Mouse (Mus musculus): ENCODE measurements around the gene Hspbp1. TPM values are rescaled to one million over a fixed set of nuclear protein-coding genes. Genes with fewer than 3 reads are reported as not detected.

The Hspbp1 gene
- polyA plus RNA-seq, 1 experiment from 2014 or later: 165 TPM

DNA sequence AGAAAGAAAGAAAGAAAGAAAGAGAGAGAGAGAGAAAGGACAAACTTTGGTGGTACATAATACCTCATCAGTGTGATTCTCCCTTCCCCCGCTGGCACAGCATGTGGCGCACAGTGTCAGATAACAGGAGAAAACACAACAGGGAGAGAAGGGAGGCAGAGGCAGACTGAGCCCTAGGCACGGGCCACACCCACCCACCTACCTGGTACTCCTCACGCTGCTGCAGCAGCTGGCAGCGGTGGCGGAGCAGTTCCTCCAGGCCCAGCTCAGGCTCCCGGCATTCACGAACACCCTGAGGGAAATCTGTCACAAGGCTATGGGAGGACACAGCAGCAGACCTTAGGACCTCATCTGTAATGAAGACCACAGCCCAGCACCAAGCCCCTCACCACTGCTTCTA lies 21.7 kb downstream of the Hspbp1 start:
- no peak overlapping the region for H3K9ac ChIP-seq
- WGBS: 79% methylated on average over 8 of the region's 8 CpGs
- H3K27me3 ChIP-seq (replicated peaks): no peaks in the 10 kb centered on the region
- H3K9me3 ChIP-seq: no peaks in the 10 kb centered on the region
- peaks cover 25% of the 10 kb centered on the region for H3K36me3 ChIP-seq (replicated peaks)
- H3K27ac ChIP-seq: no peak overlapping the region
- no peak overlapping the region for H3K4me2 ChIP-seq
- no peak overlapping the region for H3K4me3 ChIP-seq
- ATAC-seq (replicated peaks): no peak
- peaks cover 14% of the 10 kb centered on the region for H3K4me1 ChIP-seq

DNA sequence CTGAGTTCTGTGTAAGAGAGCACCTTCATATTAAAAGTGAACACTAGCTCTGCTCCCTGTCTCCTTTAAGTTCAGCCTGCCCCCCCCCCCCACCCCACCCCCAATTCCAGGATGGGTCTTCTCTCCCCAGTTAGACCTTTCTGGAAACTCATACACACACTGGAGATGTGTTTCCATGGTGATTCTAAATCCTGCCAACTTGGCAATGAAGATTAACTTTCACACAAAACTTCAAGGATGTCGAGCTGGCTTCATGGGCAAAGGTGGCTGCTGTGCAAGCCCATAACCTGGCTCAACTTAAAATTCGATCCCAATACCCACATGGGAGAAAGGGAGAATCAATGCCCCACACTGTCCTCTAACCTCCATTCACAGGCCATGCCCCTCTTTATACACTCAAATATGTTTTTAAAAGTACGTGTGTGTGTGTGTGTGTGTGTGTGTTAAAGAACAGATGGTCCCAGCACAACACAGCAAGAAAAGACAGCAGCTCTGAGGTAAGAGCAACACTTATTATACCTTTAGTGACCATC lies 24.9 kb downstream of the Hspbp1 start:
- ATAC-seq (replicated peaks): no peak

DNA sequence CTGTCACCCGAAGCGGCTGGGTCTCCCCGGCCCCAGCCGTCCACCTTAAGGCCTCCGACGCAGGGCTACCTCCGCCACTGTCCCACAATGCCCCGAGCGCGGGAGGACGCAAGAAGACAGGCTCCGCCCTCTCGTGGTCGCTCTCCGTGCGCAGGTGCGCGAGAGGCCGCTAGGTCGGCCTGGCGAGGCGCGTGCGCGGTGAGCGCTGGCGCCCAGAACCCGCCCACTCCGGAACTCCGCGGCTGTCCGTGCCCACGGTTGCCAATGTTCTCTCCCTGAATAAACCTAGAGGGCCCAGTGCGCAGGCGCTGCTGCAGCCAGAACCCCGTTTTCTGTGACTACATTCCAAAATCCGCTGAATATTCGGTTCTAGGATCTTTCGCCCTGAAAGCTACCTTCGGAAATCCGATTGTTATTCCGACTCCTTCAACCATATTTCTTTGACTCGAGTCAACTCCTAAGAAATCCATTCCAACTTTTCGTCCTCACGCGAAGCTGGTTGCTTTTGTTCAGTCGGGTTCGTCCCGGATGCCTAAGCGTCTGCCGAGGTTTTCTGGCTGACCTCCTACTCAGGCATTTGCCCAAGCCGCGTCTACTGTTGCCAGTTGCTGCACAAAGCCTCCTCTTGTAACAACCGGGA lies 25.8 kb downstream of the Hspbp1 start, which contains the start of gene Ppp6r1:
Gene Ppp6r1, minus strand, starts transcription at position 108 of the 640 bp plus-strand sequence.
- Histone ChIP-seq H3K9ac (peak within 1 kb of the TSS; percentile 74), H3K27ac (peak within 1 kb of the TSS; percentile 94), H3K9me3 (no peaks in the 10 kb centered on the region), H3K4me1 (peaks cover 44% of the 10 kb centered on the region), H3K4me3 (peak within 1 kb of the TSS; percentile 73), H3K36me3 (replicated peaks) (0 out of 2 replicates have a peak, but pooled peaks cover 10% of the 10 kb centered on the region), H3K4me2 (peak within 1 kb of the TSS; percentile 96), H3K27me3 (replicated peaks) (no peaks in the 10 kb centered on the region)
- ATAC-seq (replicated peaks): peak; percentile 97
- under 1% methylated on average over 54 of the region's 54 CpGs for WGBS

More for the DNA sequence above, 24.9 kb downstream of the Hspbp1 start:
- H3K4me2 ChIP-seq: peak overlapping the region; percentile 96
- peaks cover 44% of the 10 kb centered on the region for H3K4me1 ChIP-seq
- peak overlapping the region; percentile 74; the same call in 1 of the 2 replicates for H3K9ac ChIP-seq
- no peaks in the 10 kb centered on the region for H3K9me3 ChIP-seq
- H3K27me3 ChIP-seq (replicated peaks): no peaks in the 10 kb centered on the region
- H3K4me3 ChIP-seq: peak overlapping the region; percentile 73
- WGBS: 41% methylated on average over 3 of the region's 3 CpGs
- H3K36me3 ChIP-seq (replicated peaks): peaks cover 10% of the 10 kb centered on the region; the same call in 1 of the 2 replicates
- peak overlapping the region; percentile 94 for H3K27ac ChIP-seq

DNA sequence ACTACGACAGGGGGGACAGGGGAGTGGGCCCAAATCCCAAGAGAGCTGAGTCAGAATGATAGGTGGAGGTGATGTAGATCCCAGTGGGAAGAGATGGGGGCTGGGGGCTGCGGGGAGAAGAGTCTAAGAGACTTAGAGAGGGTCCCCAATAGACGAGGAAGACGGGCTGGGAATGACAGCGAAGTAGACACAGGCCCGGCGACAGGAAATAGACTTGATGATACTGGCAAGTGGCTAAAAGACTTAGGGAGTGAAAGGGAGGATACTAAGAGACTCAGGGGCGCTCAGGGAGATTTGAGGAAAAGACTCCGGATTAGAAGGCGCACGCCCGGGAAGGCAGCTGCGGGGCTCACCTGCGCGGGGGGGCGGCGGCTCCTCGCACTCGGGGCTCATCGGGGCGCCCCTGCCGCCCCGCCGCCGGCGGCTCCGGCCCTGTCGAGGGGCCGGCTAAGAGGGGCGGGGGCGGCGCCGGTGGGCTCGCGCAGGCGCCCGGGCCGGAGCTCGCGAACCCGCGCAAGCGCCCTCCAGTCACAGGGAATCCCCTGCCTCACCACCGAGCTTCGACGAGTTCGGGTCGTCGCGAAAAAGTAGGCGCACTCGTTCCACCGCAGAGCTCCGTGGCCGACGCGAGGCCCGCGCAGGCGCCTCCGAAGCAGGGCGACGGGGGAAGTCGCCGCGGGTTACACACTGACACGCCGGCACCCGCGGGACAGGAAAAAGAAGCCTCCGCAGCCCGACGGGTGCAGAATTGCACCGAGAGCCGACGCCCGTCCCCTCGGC lies 26.6 kb downstream of the Hspbp1 start:
- peak overlapping the region; percentile 74 for H3K9ac ChIP-seq
- peak overlapping the region; percentile 94 for H3K27ac ChIP-seq
- H3K4me1 ChIP-seq: peaks cover 44% of the 10 kb centered on the region
- no peaks in the 10 kb centered on the region for H3K9me3 ChIP-seq
- peak overlapping the region; percentile 96 for H3K4me2 ChIP-seq
- no peaks in the 10 kb centered on the region for H3K27me3 ChIP-seq (replicated peaks)
- H3K36me3 ChIP-seq (replicated peaks): 0 out of 2 replicates have a peak, but pooled peaks cover 7% of the 10 kb centered on the region
- WGBS: under 1% methylated on average over 73 of the region's 78 CpGs
- ATAC-seq (replicated peaks): peak; percentile 81
- peak overlapping the region; percentile 73 for H3K4me3 ChIP-seq

DNA sequence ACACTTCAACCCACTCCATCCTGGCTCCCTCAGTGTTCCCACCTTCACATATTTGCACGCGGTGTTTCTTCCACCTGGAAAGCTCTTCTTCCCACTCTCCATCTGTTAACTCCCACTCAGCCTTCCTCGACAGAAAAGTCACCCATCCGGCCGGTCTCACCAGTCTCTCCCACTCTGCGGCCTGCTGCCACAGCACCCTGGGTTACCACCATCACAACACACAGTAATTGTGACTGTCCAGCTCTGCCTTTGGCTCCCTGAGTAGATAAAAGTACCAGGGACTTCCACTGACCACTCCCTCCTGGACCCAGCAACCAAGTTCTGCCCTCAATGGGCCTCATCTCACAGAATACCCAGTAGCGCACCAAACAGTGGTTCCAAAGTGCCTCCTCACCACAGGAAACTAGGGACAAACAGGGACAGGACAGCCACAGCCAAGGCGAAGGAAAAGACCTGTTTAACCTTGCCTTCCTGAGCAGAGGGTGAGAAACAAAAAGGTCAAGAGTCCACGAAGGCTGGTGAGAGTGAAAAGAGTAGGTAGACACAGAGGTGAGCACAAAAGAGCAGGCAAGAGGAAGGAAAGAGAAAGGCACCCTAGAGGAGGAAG lies 27.2 kb downstream of the Hspbp1 start:
- 53% methylated on average over 9 of the region's 9 CpGs for WGBS
- Histone ChIP-seq H3K27me3 (replicated peaks) (no peaks in the 10 kb centered on the region), H3K4me1 (peaks cover 46% of the 10 kb centered on the region), H3K4me2 (peak overlapping the region; percentile 96), H3K9me3 (no peaks in the 10 kb centered on the region), H3K4me3 (peak overlapping the region; percentile 73), H3K27ac (peak overlapping the region; percentile 94), H3K9ac (peak overlapping the region; percentile 74), H3K36me3 (replicated peaks) (0 out of 2 replicates have a peak, but pooled peaks cover 4% of the 10 kb centered on the region)
- no peak for ATAC-seq (replicated peaks)

DNA sequence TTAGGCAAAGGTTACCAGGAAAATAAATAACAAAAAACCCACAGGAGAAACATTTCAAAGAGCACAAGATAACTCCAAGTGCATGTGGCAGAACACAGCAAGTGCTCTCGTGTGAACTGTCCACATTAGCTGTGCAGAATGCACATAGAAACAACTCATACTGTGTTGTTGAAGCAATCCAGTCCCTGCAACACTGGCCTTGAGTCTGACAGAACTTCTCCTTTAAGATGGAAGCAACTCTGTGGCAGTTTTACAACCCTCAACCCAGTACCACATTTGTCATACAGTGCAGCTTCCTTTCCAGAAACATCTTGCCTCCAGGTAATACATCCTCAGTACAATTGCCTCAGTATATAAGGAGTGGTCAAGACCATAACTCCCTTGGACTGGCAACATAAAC lies 28.1 kb downstream of the Hspbp1 start:
- Histone ChIP-seq H3K27me3 (replicated peaks) (no peaks in the 10 kb centered on the region), H3K36me3 (replicated peaks) (no peaks in the 10 kb centered on the region), H3K4me3 (peak overlapping the region; percentile 73; the same call in 1 of the 2 replicates), H3K9me3 (no peaks in the 10 kb centered on the region), H3K27ac (no peak overlapping the region), H3K9ac (peak overlapping the region; percentile 74; the same call in 1 of the 2 replicates), H3K4me2 (peak overlapping the region; percentile 96), H3K4me1 (peaks cover 51% of the 10 kb centered on the region)
- WGBS: 64% methylated on average over 1 of the region's 1 CpGs
- ATAC-seq (replicated peaks): no peak

DNA sequence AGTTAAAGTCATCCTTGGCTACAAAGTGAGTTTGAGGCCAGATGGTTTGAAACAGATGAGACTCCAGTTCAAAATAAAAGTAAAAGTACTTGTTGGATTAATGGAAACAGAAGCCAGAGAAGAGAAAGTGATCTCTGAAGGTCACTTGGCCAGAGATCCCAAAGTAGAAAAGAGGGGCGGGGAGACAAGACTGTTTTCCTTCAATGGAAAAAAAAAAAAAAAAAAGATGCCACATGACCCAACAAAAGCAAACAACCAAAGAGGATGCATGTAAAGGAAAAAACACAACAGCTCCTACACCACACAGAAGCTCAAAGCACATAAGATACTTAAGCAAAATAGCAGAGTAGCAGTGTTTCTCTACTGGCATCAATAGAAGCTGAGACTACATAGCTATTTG lies 29.0 kb downstream of the Hspbp1 start:
- H3K27ac ChIP-seq: no peak overlapping the region
- H3K4me3 ChIP-seq: no peak overlapping the region
- no peaks in the 10 kb centered on the region for H3K9me3 ChIP-seq
- no peak overlapping the region for H3K9ac ChIP-seq
- H3K4me2 ChIP-seq: no peak overlapping the region
- no peak for ATAC-seq (replicated peaks)
- H3K4me1 ChIP-seq: peaks cover 52% of the 10 kb centered on the region
- no peaks in the 10 kb centered on the region for H3K27me3 ChIP-seq (replicated peaks)
- 86% methylated on average over 1 of the region's 1 CpGs for WGBS
- no peaks in the 10 kb centered on the region for H3K36me3 ChIP-seq (replicated peaks)

DNA sequence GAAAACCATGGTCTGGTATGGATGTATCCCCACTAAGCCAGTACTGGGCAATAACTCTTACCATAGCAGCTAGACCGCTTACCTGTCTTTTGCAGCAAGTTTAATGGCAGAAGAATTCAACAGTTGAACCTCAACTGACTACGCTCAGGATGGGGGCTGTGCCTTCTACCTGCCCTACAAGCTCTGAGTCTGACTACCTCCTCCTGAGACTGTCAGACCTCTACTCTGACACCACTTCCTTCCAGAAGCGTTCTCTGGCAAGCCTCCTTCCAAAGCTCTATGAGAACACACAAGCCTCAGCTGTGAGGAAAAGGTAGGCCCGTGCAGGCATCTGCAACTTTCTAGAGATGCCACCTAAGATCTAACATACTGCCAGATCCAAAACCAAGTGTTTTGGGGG lies 29.5 kb downstream of the Hspbp1 start:
- no peak overlapping the region for H3K9ac ChIP-seq
- H3K4me1 ChIP-seq: peaks cover 46% of the 10 kb centered on the region
- H3K4me3 ChIP-seq: no peak overlapping the region
- WGBS: 96% methylated on average over 4 of the region's 4 CpGs
- no peak overlapping the region for H3K27ac ChIP-seq
- ATAC-seq (replicated peaks): no peak
- no peak overlapping the region for H3K4me2 ChIP-seq
- no peaks in the 10 kb centered on the region for H3K36me3 ChIP-seq (replicated peaks)
- H3K27me3 ChIP-seq (replicated peaks): no peaks in the 10 kb centered on the region
- no peaks in the 10 kb centered on the region for H3K9me3 ChIP-seq

DNA sequence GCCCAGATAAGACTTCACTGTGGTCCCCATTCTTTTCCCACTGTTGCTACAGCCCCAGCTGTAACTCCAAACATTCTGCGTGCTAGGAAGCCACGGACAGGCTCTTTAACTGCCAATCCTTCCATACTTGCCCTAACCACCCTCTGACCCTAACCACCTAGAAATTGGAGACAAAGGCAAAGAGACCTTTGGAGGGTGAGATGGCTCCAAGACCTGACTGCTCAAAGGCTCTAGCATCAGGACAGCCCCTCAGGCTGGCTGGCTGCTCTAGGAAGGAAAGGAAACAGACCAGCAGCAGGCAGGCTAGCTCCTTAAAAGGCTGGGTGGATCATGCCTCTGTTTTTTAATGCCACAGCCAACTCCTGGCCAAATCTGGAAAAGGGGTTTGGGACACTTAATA lies 30.6 kb downstream of the Hspbp1 start:
- Histone ChIP-seq H3K27ac (no peak overlapping the region), H3K36me3 (replicated peaks) (no peaks in the 10 kb centered on the region), H3K9me3 (no peaks in the 10 kb centered on the region), H3K4me3 (no peak overlapping the region), H3K4me2 (no peak overlapping the region), H3K4me1 (peaks cover 38% of the 10 kb centered on the region), H3K9ac (no peak overlapping the region), H3K27me3 (replicated peaks) (no peaks in the 10 kb centered on the region)
- WGBS: 91% methylated on average over 2 of the region's 2 CpGs
- no peak for ATAC-seq (replicated peaks)

DNA sequence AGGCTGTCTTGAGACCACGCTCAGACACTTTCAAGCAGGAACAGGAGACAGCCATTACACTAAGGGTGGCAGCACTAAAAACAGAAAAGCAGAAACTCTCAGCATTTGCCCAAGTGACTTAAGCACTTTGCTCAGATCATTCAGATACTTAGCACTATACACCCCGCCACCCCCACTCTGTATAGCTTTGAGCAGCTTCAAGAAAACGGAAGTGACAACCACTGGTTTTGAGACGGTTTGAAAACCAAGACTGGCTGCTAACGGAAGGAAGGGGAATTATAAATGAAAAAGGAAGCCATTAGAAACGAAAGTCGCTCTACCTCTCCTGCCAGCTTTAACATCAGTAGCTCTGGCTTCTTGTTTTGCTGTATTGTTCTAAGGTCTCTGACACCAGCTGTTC lies 31.1 kb downstream of the Hspbp1 start:
- no peak for ATAC-seq (replicated peaks)
- no peak overlapping the region for H3K27ac ChIP-seq
- H3K36me3 ChIP-seq (replicated peaks): no peaks in the 10 kb centered on the region
- H3K9me3 ChIP-seq: no peaks in the 10 kb centered on the region
- H3K9ac ChIP-seq: no peak overlapping the region
- peaks cover 38% of the 10 kb centered on the region for H3K4me1 ChIP-seq
- no peaks in the 10 kb centered on the region for H3K27me3 ChIP-seq (replicated peaks)
- WGBS: 90% methylated on average over 7 of the region's 7 CpGs
- no peak overlapping the region for H3K4me2 ChIP-seq
- H3K4me3 ChIP-seq: no peak overlapping the region

DNA sequence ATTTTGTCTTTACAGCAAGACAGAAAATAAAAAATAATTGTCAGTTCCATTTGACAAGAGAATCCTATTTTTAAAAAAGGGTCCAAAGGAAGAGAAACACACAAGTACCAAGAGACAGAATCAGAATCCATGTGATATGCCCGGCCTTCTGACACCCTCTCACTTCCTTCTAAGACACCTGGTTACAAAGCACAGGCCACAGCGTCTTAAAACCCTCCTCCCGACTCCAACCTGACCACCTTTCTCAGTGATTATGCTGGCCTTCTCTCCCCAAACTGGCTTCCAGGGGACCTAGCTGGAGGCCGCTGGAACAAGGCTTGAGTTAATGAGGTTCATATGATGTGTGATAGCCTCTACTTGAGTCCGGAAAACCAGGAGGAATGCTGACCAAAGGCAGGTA lies 31.5 kb downstream of the Hspbp1 start:
- no peaks in the 10 kb centered on the region for H3K36me3 ChIP-seq (replicated peaks)
- H3K9ac ChIP-seq: no peak overlapping the region
- H3K4me3 ChIP-seq: no peak overlapping the region
- no peaks in the 10 kb centered on the region for H3K9me3 ChIP-seq
- ATAC-seq (replicated peaks): no peak
- H3K27ac ChIP-seq: no peak overlapping the region
- WGBS: 85% methylated on average over 5 of the region's 5 CpGs
- peaks cover 38% of the 10 kb centered on the region for H3K4me1 ChIP-seq
- no peak overlapping the region for H3K4me2 ChIP-seq
- H3K27me3 ChIP-seq (replicated peaks): no peaks in the 10 kb centered on the region

DNA sequence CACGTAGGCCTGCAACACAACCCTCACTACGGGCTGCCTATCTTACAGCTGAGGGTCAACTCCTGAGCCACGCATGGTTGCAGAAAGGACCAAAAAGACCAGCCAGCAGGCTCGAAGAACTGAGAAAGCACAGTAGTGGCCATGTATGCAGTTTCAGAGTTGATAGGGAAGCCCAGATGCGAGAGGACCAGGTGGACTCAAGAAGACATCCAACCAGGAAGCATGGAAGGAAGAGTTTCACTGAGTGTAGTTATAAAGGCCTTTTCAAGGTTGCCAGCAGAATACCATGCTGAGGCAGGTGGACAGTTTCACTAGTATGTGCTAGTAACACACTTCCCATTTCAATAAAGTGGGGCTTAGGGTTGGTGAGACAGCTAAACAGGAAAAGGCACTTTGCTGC lies 32.1 kb downstream of the Hspbp1 start:
- Histone ChIP-seq H3K9me3 (no peaks in the 10 kb centered on the region), H3K27me3 (replicated peaks) (no peaks in the 10 kb centered on the region), H3K9ac (no peak overlapping the region), H3K4me1 (peaks cover 34% of the 10 kb centered on the region), H3K27ac (no peak overlapping the region), H3K36me3 (replicated peaks) (no peaks in the 10 kb centered on the region), H3K4me3 (no peak overlapping the region), H3K4me2 (no peak overlapping the region)
- 93% methylated on average over 5 of the region's 5 CpGs for WGBS
- no peak for ATAC-seq (replicated peaks)
